Mouse (Mus musculus) bone marrow, adult 2 months (tissue): ENCODE measurements around the gene Atp2a2.

Source experiments
- CTCF ChIP-seq: fragments of 200-500 bp; IDR thresholded peaks from 2 replicates; pipeline ENCODE4 v1.5.1; 2011; ENCODE audit warnings: low read length, control low read depth; ENCODE audit not compliant: control insufficient read depth, insufficient read depth
- POLR2A ChIP-seq: fragments of 200-500 bp; IDR thresholded peaks from 2 replicates; pipeline ENCODE4 v1.6.1; 2011; ENCODE audit warnings: low read depth, mild to moderate bottlenecking, control low read depth, low read length, borderline replicate concordance; ENCODE audit not compliant: control insufficient read depth

DNA sequence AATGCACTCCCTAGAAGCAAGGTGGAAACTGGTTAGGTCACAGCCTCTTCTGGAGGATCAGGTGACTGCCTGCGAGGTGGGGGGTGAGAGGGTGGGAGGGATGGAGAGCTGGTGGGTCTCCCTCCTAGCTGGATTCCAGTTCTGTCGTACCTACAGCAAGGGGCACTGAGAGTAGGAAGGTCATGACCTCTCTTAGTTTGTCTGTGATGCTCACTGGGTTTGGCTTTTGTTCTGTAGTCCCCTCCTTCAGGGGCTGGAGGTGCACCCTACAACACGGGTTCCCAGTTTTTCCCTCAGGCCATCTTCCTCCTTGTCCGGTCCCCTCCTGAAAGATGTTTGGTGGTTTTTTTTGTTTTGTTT is 1.7 kb upstream of the Atp2a2 start:
- no peak for TF ChIP-seq CTCF
- TF ChIP-seq POLR2A = no peak
